Mouse (Mus musculus) midbrain, postnatal 0 days (tissue): ENCODE measurements around the gene Syne1. TPM values are rescaled to one million over a fixed set of nuclear protein-coding genes. Genes with fewer than 3 reads are reported as not detected.

Source experiments
- ATAC-seq: fragments of 200-750 bp; cut with Nextera tagmentation; 2 replicates; pipeline ENCODE4 v1.8.0; 2017; ENCODE audit warnings: moderate number of reproducible peaks, mild to moderate bottlenecking, moderate TSS enrichment, moderate library complexity; ENCODE audit not compliant: low FRiP score
- DNase-seq: peaks from one replicate; pipeline ENCODE4 v3.0.0-alpha.2; 2015; ENCODE audit warnings: low spot score
- H3K27ac ChIP-seq: fragments of 300-500 bp; sonication (generic); 2 replicates; pipeline ENCODE4 v1.5.1; 2014; ENCODE audit warnings: low read depth, mild to moderate bottlenecking, low read length, mixed read lengths
- H3K27me3 ChIP-seq: fragments of 300-500 bp; sonication (generic); 2 replicates; pipeline ENCODE4 v1.6.1; 2014; ENCODE audit warnings: low read length, control low read depth, mixed read lengths; ENCODE audit not compliant: insufficient read depth
- H3K36me3 ChIP-seq: fragments of 300-500 bp; sonication (generic); 2 replicates; pipeline ENCODE4 v1.6.1; 2014; ENCODE audit warnings: low read length, control low read depth, mixed read lengths; ENCODE audit not compliant: insufficient read depth
- H3K4me1 ChIP-seq: fragments of 300-500 bp; sonication (generic); 2 replicates; pipeline ENCODE4 v1.6.1; 2014; ENCODE audit warnings: mild to moderate bottlenecking, control low read depth, antibody characterized with exemption, low read length, mixed read lengths; ENCODE audit not compliant: insufficient read depth
- H3K4me2 ChIP-seq: fragments of 300-500 bp; sonication (generic); 2 replicates; pipeline ENCODE4 v1.6.1; 2014; ENCODE audit warnings: low read depth, mild to moderate bottlenecking, low read length, mixed read lengths; ENCODE audit not compliant: poor library complexity, severe bottlenecking
- H3K4me3 ChIP-seq: fragments of 300-500 bp; sonication (generic); 2 replicates; pipeline ENCODE4 v1.5.1; 2014; ENCODE audit warnings: low read depth, mild to moderate bottlenecking, low read length, moderate library complexity
- H3K9ac ChIP-seq: fragments of 300-500 bp; sonication (generic); replicated peaks from 2 replicates; pipeline ENCODE4 v1.6.1; 2014; ENCODE audit warnings: mild to moderate bottlenecking, low read length, moderate library complexity, mixed read lengths; ENCODE audit not compliant: poor library complexity, severe bottlenecking
- H3K9me3 ChIP-seq: fragments of 300-500 bp; sonication (generic); 2 replicates; pipeline ENCODE4 v1.6.1; 2016; ENCODE audit warnings: low read length, control low read depth
- CTCF ChIP-seq: IDR thresholded peaks from 2 replicates; pipeline ENCODE4 v1.5.1; 2016; ENCODE audit warnings: antibody characterized with exemption, mild to moderate bottlenecking
- WGBS: fragments of 180-500 bp; shearing (Covaris S2); extraction: QIAGEN DNeasy Blood & Tissue Kit; methylation state at CpG from one replicate; pipeline ENCODE4 v1.1.7; 2014; 5-methylcytosine and 5-hydroxymethylcytosine counted together
- polyA plus RNA-seq: library from polyadenylated mRNA; unstranded; fragments of >200 nt; fragmentation: Nextera tagmentation; extraction: Ambion mirVana; gene quantifications from 2 replicates; pipeline ENCODE4 v1.2.1, GENCODE M21; 2015
- total RNA-seq: library from RNA; depleted of rRNA; stranded (reverse); fragments of >200 nt; gene quantifications from 2 replicates; pipeline ENCODE4 v1.2.3, GENCODE M21; 2014

Syne1 gene
- total and polyA plus RNA-seq, 2 experiments from 2014 or later, result 18.6 to 99.3 TPM

DNA sequence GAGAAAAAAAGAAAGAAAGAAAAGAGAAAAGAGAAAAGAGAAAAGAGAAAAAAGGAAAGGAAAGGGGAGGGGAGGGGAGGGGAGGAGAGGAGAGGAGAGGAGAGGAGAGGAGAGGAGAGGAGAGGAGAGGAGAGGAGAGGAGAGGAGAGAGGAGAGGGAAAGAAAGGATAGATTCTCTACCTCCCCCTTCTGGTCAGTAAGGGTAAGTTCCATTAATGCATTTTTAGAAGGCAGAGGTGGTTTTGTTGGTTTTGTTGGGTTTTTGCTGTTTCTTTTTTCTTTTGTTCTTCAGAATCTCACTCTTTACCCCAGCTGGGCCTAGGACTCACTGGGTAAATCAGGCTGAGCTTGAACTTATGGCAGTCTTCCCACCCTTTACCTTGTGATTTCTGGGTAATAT, 214.9 kb downstream of the Syne1 start:
- H3K36me3 ChIP-seq, result peaks cover 6% of the 10 kb centered on the region; the same call in 1 of the 2 replicates
- no peak overlapping the region for H3K27ac ChIP-seq
- no peaks in the 10 kb centered on the region for H3K9me3 ChIP-seq
- ATAC-seq (no peak), DNase-seq (no peak)
- H3K4me3 ChIP-seq, result no peak overlapping the region
- no peak overlapping the region for H3K4me2 ChIP-seq
- peak; percentile 25; the same call in 1 of the 2 replicates for TF ChIP-seq CTCF
- no peaks in the 10 kb centered on the region for H3K27me3 ChIP-seq
- no peak overlapping the region for H3K9ac ChIP-seq
- no peaks in the 10 kb centered on the region for H3K4me1 ChIP-seq

DNA sequence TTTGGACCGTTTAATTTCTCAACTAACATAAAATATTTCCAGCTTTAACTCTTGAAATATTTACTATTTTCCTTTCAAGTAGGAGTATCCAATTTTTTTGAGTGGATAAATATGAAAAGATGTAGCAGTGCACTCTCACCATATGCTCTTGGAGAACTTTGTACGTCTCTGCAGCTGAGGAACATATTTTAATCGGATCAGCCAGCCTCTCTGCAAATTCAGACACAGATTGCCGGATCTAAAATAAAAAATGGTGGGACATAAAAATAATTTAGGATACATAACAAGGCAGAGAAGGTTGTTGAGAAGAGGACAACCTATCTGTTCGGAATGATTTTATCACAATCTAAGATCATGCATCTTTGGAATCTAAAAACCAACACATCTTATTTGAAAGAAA, 218.5 kb downstream of the Syne1 start:
- Histone ChIP-seq H3K27ac (no peak overlapping the region), H3K9me3 (no peaks in the 10 kb centered on the region), H3K4me3 (no peak overlapping the region), H3K36me3 (peaks cover 2% of the 10 kb centered on the region; the same call in 1 of the 2 replicates), H3K27me3 (no peaks in the 10 kb centered on the region), H3K9ac (no peak overlapping the region), H3K4me2 (no peak overlapping the region), H3K4me1 (no peaks in the 10 kb centered on the region)
- ATAC-seq (no peak), DNase-seq (no peak)
- 94% methylated on average over 5 of the region's 5 CpGs for WGBS
- TF ChIP-seq CTCF, result no peak

- no peak overlapping the region for H3K9ac ChIP-seq
- no peak overlapping the region for H3K27ac ChIP-seq
- DNase-seq (no peak), ATAC-seq (no peak)
- peaks cover 11% of the 10 kb centered on the region for H3K36me3 ChIP-seq
- no peak overlapping the region for H3K4me2 ChIP-seq
- H3K4me3 ChIP-seq, result no peak overlapping the region
- no peaks in the 10 kb centered on the region for H3K27me3 ChIP-seq
- WGBS, result 75% methylated on average over 9 of the region's 9 CpGs
- H3K4me1 ChIP-seq, result no peaks in the 10 kb centered on the region
- no peak for TF ChIP-seq CTCF
- H3K9me3 ChIP-seq, result no peaks in the 10 kb centered on the region
These were observed 224.6 kb downstream of the Syne1 start for GRCm38 (mm10) chr10:5326716-5327115.

DNA sequence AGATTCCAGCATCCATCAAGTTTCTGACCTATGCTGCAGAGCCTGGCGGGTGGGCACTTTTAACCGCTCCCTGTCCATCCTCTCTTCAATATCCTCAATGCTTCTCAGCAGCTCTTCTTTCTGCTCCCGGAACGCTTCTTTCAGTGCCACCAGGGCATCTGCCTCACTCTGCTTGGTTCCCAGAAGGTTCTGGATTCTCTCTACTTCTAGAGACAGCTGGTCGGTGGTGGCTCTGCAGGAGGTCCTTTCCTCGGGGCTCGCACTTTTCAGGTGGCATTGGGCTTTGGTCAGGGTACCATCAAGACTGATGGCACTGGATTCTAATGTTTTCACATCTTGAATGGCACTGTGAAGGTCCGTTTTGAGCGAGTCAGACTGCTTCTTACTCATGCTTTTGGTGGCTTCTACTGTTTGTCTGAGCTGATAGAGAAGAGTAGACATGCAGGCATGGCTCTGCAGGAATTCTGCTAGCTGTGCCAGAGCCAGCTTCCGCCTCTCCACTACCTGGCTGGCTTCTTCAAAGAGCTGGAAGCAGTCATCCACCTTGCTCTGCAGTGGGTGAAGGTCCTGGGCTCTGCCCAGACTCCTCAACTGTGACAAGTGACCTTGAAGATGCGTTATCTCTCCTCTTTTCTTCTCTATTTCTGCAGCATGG, 227.4 kb downstream of the Syne1 start:
- WGBS, result 87% methylated on average over 11 of the region's 11 CpGs
- H3K27me3 ChIP-seq, result no peaks in the 10 kb centered on the region
- peaks cover 11% of the 10 kb centered on the region for H3K36me3 ChIP-seq
- DNase-seq, result no peak
- H3K9me3 ChIP-seq, result no peaks in the 10 kb centered on the region
- H3K4me3 ChIP-seq, result no peak overlapping the region
- no peak overlapping the region for H3K27ac ChIP-seq
- no peak for ATAC-seq
- H3K4me1 ChIP-seq, result no peaks in the 10 kb centered on the region
- no peak for TF ChIP-seq CTCF
- H3K4me2 ChIP-seq, result no peak overlapping the region
- H3K9ac ChIP-seq, result no peak overlapping the region

DNA sequence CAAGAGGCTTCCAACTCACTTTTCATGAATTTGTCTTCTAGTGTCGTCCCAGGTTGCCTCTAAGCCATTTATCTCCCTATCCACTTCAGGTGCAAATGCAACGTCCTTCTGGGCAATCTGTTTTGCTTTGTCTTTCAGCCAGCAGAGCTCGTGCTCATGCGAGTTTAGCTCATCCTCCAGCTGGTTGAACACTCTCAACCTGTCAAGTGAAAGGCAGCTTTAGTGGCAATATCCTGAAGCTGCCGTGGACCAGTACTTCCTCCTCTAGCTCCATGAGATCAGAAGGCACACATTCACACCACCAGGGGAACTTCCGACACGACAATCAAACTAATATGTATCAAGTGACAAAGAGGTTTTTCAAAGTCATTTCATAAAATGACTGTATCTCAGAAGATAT, 228.7 kb downstream of the Syne1 start:
- TF ChIP-seq CTCF, result no peak
- no peaks in the 10 kb centered on the region for H3K9me3 ChIP-seq
- ATAC-seq (no peak), DNase-seq (no peak)
- no peak overlapping the region for H3K9ac ChIP-seq
- H3K36me3 ChIP-seq, result peaks cover 9% of the 10 kb centered on the region
- H3K4me1 ChIP-seq, result no peaks in the 10 kb centered on the region
- H3K4me2 ChIP-seq, result no peak overlapping the region
- 61% methylated on average over 7 of the region's 7 CpGs for WGBS
- no peaks in the 10 kb centered on the region for H3K27me3 ChIP-seq
- H3K4me3 ChIP-seq, result no peak overlapping the region
- H3K27ac ChIP-seq, result no peak overlapping the region

GRCm38 (mm10) chr10:5317602-5318001, 233.7 kb downstream of the Syne1 start:
- Histone ChIP-seq H3K9me3 (no peaks in the 10 kb centered on the region), H3K4me2 (no peak overlapping the region), H3K27ac (no peak overlapping the region), H3K27me3 (no peaks in the 10 kb centered on the region), H3K9ac (no peak overlapping the region), H3K36me3 (peaks cover 4% of the 10 kb centered on the region; the same call in 1 of the 2 replicates), H3K4me3 (no peak overlapping the region), H3K4me1 (no peaks in the 10 kb centered on the region)
- WGBS, result 25% methylated on average over 6 of the region's 6 CpGs
- ATAC-seq (no peak; the same call in 1 of the 2 replicates), DNase-seq (peak; percentile 68)
- peak; percentile 77 for TF ChIP-seq CTCF
